Mouse (Mus musculus) CH12.LX (cell line): ENCODE measurements around the gene Maml1.

Source experiments
- CTCF ChIP-seq, 2 experiments: IDR thresholded peaks in 1 of 2; conservative IDR thresholded peaks in 1 of 2; 2 replicates each; pipeline ENCODE4 v1.5.1; 2011 to 2012; ENCODE audit warnings: low read depth in 2 of 2, low read length in 2 of 2, improper control_type of control experiment in 1 of 2, inconsistent platforms in 1 of 2, mild to moderate bottlenecking in 1 of 2, moderate library complexity in 1 of 2
- EP300 ChIP-seq: IDR thresholded peaks from 2 replicates; pipeline ENCODE4 v1.6.1; 2011; ENCODE audit warnings: low read length, improper control_type of control experiment
- ETS1 ChIP-seq: conservative IDR thresholded peaks from 2 replicates; pipeline ENCODE4 v1.6.1; 2012; ENCODE audit warnings: low read depth, mild to moderate bottlenecking, inconsistent platforms, low read length, improper control_type of control experiment, moderate library complexity
- KAT2A ChIP-seq: IDR thresholded peaks from 2 replicates; pipeline ENCODE4 v1.6.1; 2012; ENCODE audit warnings: low read length, improper control_type of control experiment, inconsistent platforms; ENCODE audit not compliant: insufficient replicate concordance
- MAFK ChIP-seq: IDR thresholded peaks from 2 replicates; pipeline ENCODE4 v1.6.1; 2011; ENCODE audit warnings: low read length, improper control_type of control experiment; ENCODE audit not compliant: insufficient replicate concordance
- MYC ChIP-seq: IDR thresholded peaks from 2 replicates; pipeline ENCODE4 v1.6.1; 2011; ENCODE audit warnings: low read depth, mild to moderate bottlenecking, improper control_type of control experiment, low read length
- POLR2A ChIP-seq: IDR thresholded peaks from 2 replicates; pipeline ENCODE4 v1.6.1; 2011; ENCODE audit warnings: low read depth, mild to moderate bottlenecking, improper control_type of control experiment, low read length
- RAD21 ChIP-seq: IDR thresholded peaks from 2 replicates; pipeline ENCODE4 v1.6.1; 2011; ENCODE audit warnings: low read depth, mild to moderate bottlenecking, low read length, improper control_type of control experiment, moderate library complexity
- UBTF ChIP-seq: IDR thresholded peaks from 2 replicates; pipeline ENCODE4 v1.6.1; 2012; ENCODE audit warnings: low read depth, mild to moderate bottlenecking, inconsistent platforms, low read length, improper control_type of control experiment, moderate library complexity
- ZKSCAN1 ChIP-seq: IDR thresholded peaks from 2 replicates; pipeline ENCODE4 v1.6.1; 2012; ENCODE audit warnings: low read depth, inconsistent platforms, low read length, improper control_type of control experiment, borderline replicate concordance
- ZMIZ1 ChIP-seq: IDR thresholded peaks from 2 replicates; pipeline ENCODE4 v1.6.1; 2012; ENCODE audit warnings: low read depth, mild to moderate bottlenecking, inconsistent platforms, low read length, improper control_type of control experiment
- ZNF384 ChIP-seq: IDR thresholded peaks from 2 replicates; pipeline ENCODE4 v1.6.1; 2012; ENCODE audit warnings: low read depth, low read length, improper control_type of control experiment, inconsistent platforms

DNA sequence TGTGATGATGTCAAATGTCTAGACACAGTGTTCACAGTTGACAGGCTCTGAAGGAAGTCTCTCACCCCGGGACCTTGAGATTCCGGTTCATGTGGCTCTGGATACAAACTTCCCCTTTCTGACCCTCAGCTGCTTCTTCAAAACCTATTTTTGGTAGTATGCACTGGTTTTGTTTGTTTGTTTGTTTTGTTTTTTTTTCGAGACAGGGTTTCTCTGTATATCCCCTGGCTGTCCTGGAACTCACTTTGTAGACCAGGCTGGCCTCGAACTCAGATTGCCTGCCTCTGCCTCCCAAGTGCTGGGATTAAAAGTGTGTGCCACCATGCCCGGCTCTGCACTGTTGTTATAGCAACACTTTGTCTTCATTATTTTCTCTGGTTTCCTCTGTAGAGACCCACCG is 48.2 kb downstream of the Maml1 start:
- TF ChIP-seq ZNF384, result no peak
- no peak for TF ChIP-seq CTCF (conservative IDR thresholded peaks at IDR 0.05 in 1 of 2, IDR thresholded peaks at IDR 0.05 in 1 of 2; ENCODE audit: low read depth in 2 of 2, low read length in 2 of 2)
- no peak for TF ChIP-seq POLR2A
- TF ChIP-seq MYC, result no peak
- no peak for TF ChIP-seq RAD21
- no peak for TF ChIP-seq ETS1
- no peak for TF ChIP-seq MAFK
- TF ChIP-seq EP300, result no peak
- no peak for TF ChIP-seq ZKSCAN1
- no peak for TF ChIP-seq KAT2A
- TF ChIP-seq UBTF, result no peak
- no peak for TF ChIP-seq ZMIZ1
